Mouse (Mus musculus) brain, embryonic 14.5 days (tissue): Measurements from ENCODE around the gene Shld1.

Experiments
- CTCF ChIP-seq: fragments of 200-500 bp; IDR thresholded peaks from 2 replicates; pipeline ENCODE4 v1.5.1; 2012; ENCODE audit warnings: inconsistent platforms, mild to moderate bottlenecking, moderate library complexity, borderline replicate concordance; ENCODE audit not compliant: insufficient read depth, insufficient read length; ENCODE audit errors: extremely low read depth
- POLR2A ChIP-seq: fragments of 200-500 bp; IDR thresholded peaks from 2 replicates; pipeline ENCODE4 v1.6.1; 2012; ENCODE audit warnings: mild to moderate bottlenecking, inconsistent platforms, borderline replicate concordance; ENCODE audit not compliant: poor library complexity, insufficient read depth, insufficient read length, severe bottlenecking; ENCODE audit errors: extremely low read depth

- TF ChIP-seq POLR2A (no peak), CTCF (no peak)
These were observed 28.8 kb downstream of the Shld1 start for GRCm38 (mm10) chr2:132715421-132716070.
